Mouse (Mus musculus) MEL (cell line): ENCODE measurements around the gene Hoxd11. TPM values are rescaled to one million over a fixed set of nuclear protein-coding genes. Genes with fewer than 3 reads are reported as not detected.

ENCODE experiments used
- DNase-seq: peaks from one replicate; pipeline ENCODE4 v3.0.0; 2011; ENCODE audit warnings: low read depth, low spot score
- H3K27ac ChIP-seq: 2 replicates; pipeline ENCODE4 v1.5.1; 2012; ENCODE audit warnings: low read depth, mild to moderate bottlenecking, control low read depth, low read length, moderate library complexity; ENCODE audit not compliant: control insufficient read depth
- H3K27me3 ChIP-seq, 2 experiments: fragments of 150-350 bp in 1 of 2; sonication (generic) in 1 of 2; 2 replicates each; pipeline ENCODE4 v1.6.1; 2012; ENCODE audit warnings: low read length in 2 of 2, mild to moderate bottlenecking in 2 of 2, improper control_type of control experiment in 1 of 2, moderate library complexity in 1 of 2; ENCODE audit not compliant: insufficient read depth in 2 of 2, control insufficient read depth in 1 of 2
- H3K36me3 ChIP-seq, 2 experiments: 2 replicates each; pipeline ENCODE4 v1.6.1; 2012 to 2014; ENCODE audit warnings: low read length in 2 of 2, improper control_type of control experiment in 1 of 2, inconsistent platforms in 1 of 2, mild to moderate bottlenecking in 1 of 2; ENCODE audit not compliant: insufficient read depth in 2 of 2, control insufficient read depth in 1 of 2
- H3K4me1 ChIP-seq, 2 experiments: fragments of 150-350 bp in 1 of 2; sonication (generic) in 1 of 2; 2 replicates each; pipeline ENCODE4 v1.6.1; 2012; ENCODE audit warnings: low read length in 2 of 2, improper control_type of control experiment in 1 of 2, mild to moderate bottlenecking in 1 of 2; ENCODE audit not compliant: insufficient read depth in 2 of 2, control insufficient read depth in 1 of 2
- H3K4me3 ChIP-seq, 2 experiments: fragments of 150-350 bp in 1 of 2; sonication (generic) in 1 of 2; 2 replicates each; pipeline ENCODE4 v1.5.1; 2012; ENCODE audit warnings: low read depth in 2 of 2, low read length in 2 of 2, mild to moderate bottlenecking in 2 of 2, moderate library complexity in 2 of 2, control low read depth in 1 of 2, improper control_type of control experiment in 1 of 2; ENCODE audit not compliant: control insufficient read depth in 1 of 2, insufficient read depth in 1 of 2
- H3K79me2 ChIP-seq: 2 replicates; pipeline ENCODE4 v1.6.1; 2012; ENCODE audit warnings: mild to moderate bottlenecking, low read length, moderate library complexity; ENCODE audit not compliant: control insufficient read depth, poor library complexity, insufficient read depth
- H3K9ac ChIP-seq: 2 replicates; pipeline ENCODE4 v1.6.1; 2012; ENCODE audit warnings: low read depth, mild to moderate bottlenecking, control low read depth, low read length, moderate library complexity; ENCODE audit not compliant: control insufficient read depth, poor library complexity, severe bottlenecking
- H3K9me3 ChIP-seq: fragments of 150-350 bp; sonication (generic); replicated peaks from 2 replicates; pipeline ENCODE4 v1.6.1; 2012; ENCODE audit warnings: mild to moderate bottlenecking, low read length, improper control_type of control experiment, moderate library complexity; ENCODE audit not compliant: insufficient read depth
- CTCF ChIP-seq, 3 experiments: IDR thresholded peaks in 2 of 3; conservative IDR thresholded peaks in 1 of 3; 2 replicates each; pipeline ENCODE4 v1.5.1; 2011 to 2012; ENCODE audit warnings: low read length in 3 of 3, low read depth in 2 of 3, mild to moderate bottlenecking in 2 of 3, improper control_type of control experiment in 1 of 3, inconsistent platforms in 1 of 3, mixed read lengths in 1 of 3, moderate library complexity in 1 of 3; ENCODE audit not compliant: control insufficient read depth in 1 of 3, insufficient read depth in 1 of 3, poor library complexity in 1 of 3, severe bottlenecking in 1 of 3
- ETS1 ChIP-seq: IDR thresholded peaks from 2 replicates; pipeline ENCODE4 v1.6.1; 2012; ENCODE audit warnings: low read depth, mild to moderate bottlenecking, inconsistent platforms, low read length, improper control_type of control experiment, moderate library complexity
- GABPA ChIP-seq: IDR thresholded peaks from 2 replicates; pipeline ENCODE4 v1.6.1; 2012; ENCODE audit warnings: low read depth, mild to moderate bottlenecking, inconsistent platforms, low read length, improper control_type of control experiment, moderate library complexity
- GATA1 ChIP-seq: IDR thresholded peaks from 2 replicates; pipeline ENCODE4 v1.6.1; 2011; ENCODE audit warnings: low read depth, low read length, improper control_type of control experiment
- HCFC1 ChIP-seq: IDR thresholded peaks from 2 replicates; pipeline ENCODE4 v1.6.1; 2012; ENCODE audit warnings: low read depth, mild to moderate bottlenecking, inconsistent platforms, low read length, improper control_type of control experiment, moderate library complexity
- MAX ChIP-seq: IDR thresholded peaks from 2 replicates; pipeline ENCODE4 v1.6.1; 2011; ENCODE audit warnings: low read length, improper control_type of control experiment
- MAZ ChIP-seq: IDR thresholded peaks from 2 replicates; pipeline ENCODE4 v1.6.1; 2012; ENCODE audit warnings: low read depth, mild to moderate bottlenecking, inconsistent platforms, low read length, improper control_type of control experiment
- NELFE ChIP-seq: IDR thresholded peaks from 2 replicates; pipeline ENCODE4 v1.6.1; 2011; ENCODE audit warnings: low read depth, low read length, improper control_type of control experiment
- POLR2AphosphoS5 ChIP-seq: IDR thresholded peaks from 2 replicates; pipeline ENCODE4 v1.6.1; 2012; ENCODE audit warnings: low read depth, borderline replicate concordance, mild to moderate bottlenecking, inconsistent platforms, low read length, moderate library complexity, mixed read lengths
- RAD21 ChIP-seq: IDR thresholded peaks from 2 replicates; pipeline ENCODE4 v1.6.1; 2011; ENCODE audit warnings: mild to moderate bottlenecking, low read depth, low read length, improper control_type of control experiment
- SMC3 ChIP-seq: IDR thresholded peaks from 2 replicates; pipeline ENCODE4 v1.6.1; 2011; ENCODE audit warnings: low read depth, low read length, improper control_type of control experiment
- TAL1 ChIP-seq: IDR thresholded peaks from 2 replicates; pipeline ENCODE4 v1.6.1; 2012; ENCODE audit warnings: mild to moderate bottlenecking, inconsistent platforms, low read length, moderate library complexity, mixed read lengths
- TBP ChIP-seq: IDR thresholded peaks from 2 replicates; pipeline ENCODE4 v1.8.0; 2011; ENCODE audit warnings: low read depth, low read length, improper control_type of control experiment
- TCF12 ChIP-seq: IDR thresholded peaks from 2 replicates; pipeline ENCODE4 v1.6.1; 2014; ENCODE audit warnings: low read depth, mild to moderate bottlenecking, inconsistent platforms, low read length, improper control_type of control experiment, moderate library complexity
- UBTF ChIP-seq: IDR thresholded peaks from 2 replicates; pipeline ENCODE4 v1.6.1; 2012; ENCODE audit warnings: low read depth, mild to moderate bottlenecking, inconsistent platforms, low read length, improper control_type of control experiment, moderate library complexity, borderline replicate concordance; ENCODE audit not compliant: insufficient read depth
- USF2 ChIP-seq, 2 experiments: IDR thresholded peaks; 2 replicates each; pipeline ENCODE4 v1.6.1; 2011 to 2012; ENCODE audit warnings: improper control_type of control experiment in 2 of 2, low read length in 2 of 2, borderline replicate concordance in 1 of 2, inconsistent platforms in 1 of 2, low read depth in 1 of 2, mild to moderate bottlenecking in 1 of 2; ENCODE audit not compliant: insufficient read depth in 1 of 2
- ZKSCAN1 ChIP-seq: IDR thresholded peaks from 2 replicates; pipeline ENCODE4 v1.6.1; 2012; ENCODE audit warnings: low read depth, mild to moderate bottlenecking, inconsistent platforms, low read length, improper control_type of control experiment, moderate library complexity
- polyA plus RNA-seq, 2 experiments: library from polyadenylated mRNA; stranded (reverse) in 1 of 2; unstranded in 1 of 2; fragments of >175 nt in 1 of 2; fragments of >200 nt in 1 of 2; gene quantifications; 2 replicates each; pipeline versions ENCODE4 v1.2.1 to v1.2.4; 2012; ENCODE audit warnings: low replicate concordance in 2 of 2, low read depth in 1 of 2; ENCODE audit not compliant: insufficient read length in 2 of 2, insufficient read depth in 1 of 2, missing spikeins in 1 of 2
- total RNA-seq: library from RNA; depleted of rRNA; stranded (reverse); fragments of 300-350 nt; gene quantifications from 2 replicates; pipeline ENCODE4 v1.2.3, GENCODE M21; 2012

The Hoxd11 gene
- total and polyA plus RNA-seq, 3 experiments, result not detected

DNA sequence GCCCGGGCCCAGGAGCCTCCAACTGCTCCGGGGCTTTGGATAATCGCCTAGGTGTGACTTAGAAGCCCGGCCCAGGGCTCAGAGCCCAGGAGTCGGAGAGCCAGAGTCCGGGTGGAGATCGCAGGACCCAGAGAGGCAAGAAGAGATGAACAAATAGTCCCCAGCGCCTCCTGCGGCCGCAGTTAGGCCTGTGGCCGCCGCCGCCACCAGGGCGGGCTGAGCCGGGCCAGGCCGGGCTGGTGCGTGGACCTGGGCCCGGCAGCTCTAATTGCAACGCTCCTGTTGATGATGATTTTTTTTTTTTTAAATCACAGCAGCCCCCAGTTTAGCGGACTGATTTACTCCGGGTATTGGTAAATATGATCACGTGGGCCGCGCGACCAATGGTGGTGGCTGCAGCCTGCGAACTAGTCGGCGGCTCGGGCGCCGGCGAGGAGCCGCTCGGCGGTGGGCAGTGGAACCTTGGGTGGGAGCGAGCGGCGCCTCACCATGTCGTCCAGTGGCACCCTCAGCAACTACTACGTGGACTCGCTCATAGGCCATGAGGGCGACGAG, 18.3 kb downstream of the Hoxd11 start, which contains the start of gene Hoxd9:
Gene Hoxd9 (plus strand): TSS at position 161 of the 555 bp plus-strand sequence.
- Histone ChIP-seq H3K27me3 (no peaks in the 10 kb centered on the region; a peak in 2 of 4 replicates), H3K9ac (no peak within 1 kb of the TSS)
- no peak for DNase-seq

DNA sequence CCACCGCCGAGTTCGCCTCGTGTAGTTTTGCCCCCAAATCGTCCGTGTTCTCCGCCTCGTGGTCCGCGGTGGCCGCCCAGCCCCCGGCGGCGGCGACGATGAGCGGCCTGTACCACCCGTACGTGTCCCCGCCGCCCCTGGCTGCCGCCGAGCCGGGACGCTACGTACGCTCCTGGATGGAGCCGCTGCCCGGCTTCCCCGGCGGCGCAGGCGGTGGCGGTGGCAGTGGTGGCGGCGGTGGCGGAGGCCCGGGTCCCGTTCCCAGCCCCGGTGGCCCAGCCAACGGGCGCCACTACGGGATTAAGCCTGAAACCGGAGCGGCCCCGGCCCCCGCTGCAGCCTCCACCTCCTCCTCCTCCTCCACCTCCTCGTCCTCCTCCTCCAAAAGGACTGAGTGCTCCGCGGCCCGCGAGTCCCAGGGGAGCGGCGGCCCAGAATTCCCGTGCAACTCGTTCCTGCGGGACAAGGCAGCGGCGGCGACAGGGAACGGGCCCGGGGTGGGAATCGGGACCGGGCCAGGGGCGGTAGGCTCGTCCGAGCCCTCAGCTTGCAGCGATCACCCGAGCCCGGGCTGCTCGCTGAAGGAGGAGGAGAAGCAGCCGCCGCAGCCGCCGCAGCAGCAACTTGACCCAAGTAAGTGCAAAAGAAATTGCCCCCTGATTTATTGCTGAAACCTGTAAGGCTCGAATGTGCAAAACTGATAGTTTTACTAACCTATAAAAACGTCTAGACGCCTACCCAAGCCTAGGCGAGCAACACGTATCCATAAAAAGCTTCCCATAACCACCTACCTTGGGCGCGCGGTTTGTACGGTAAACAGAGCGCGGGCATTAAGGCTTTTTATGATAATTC, 19.1 kb downstream of the Hoxd11 start:
- Histone ChIP-seq H3K4me1 (no peaks in the 10 kb centered on the region), H3K27ac (no peak overlapping the region), H3K4me3 (no peak overlapping the region), H3K9me3 (no peaks in the 10 kb centered on the region), H3K79me2 (no peaks in the 10 kb centered on the region), H3K9ac (no peak overlapping the region), H3K36me3 (no peaks in the 10 kb centered on the region), H3K27me3 (no peaks in the 10 kb centered on the region; a peak in 2 of 4 replicates)
- no peak for DNase-seq
- TF ChIP-seq ETS1 (no peak), USF2 (IDR thresholded peaks at IDR 0.05; ENCODE audit: borderline replicate concordance in 1 of 2, insufficient read depth in 1 of 2, low read depth in 1 of 2, low read length in 2 of 2) (no peak), TAL1 (no peak), SMC3 (no peak), TBP (no peak), TCF12 (no peak)

More for the DNA sequence above, 18.3 kb downstream of the Hoxd11 start, which contains the start of gene Hoxd9:
- Histone ChIP-seq H3K27ac (no peak within 1 kb of the TSS), H3K9me3 (no peaks in the 10 kb centered on the region), H3K4me3 (no peak within 1 kb of the TSS), H3K4me1 (no peaks in the 10 kb centered on the region), H3K79me2 (no peaks in the 10 kb centered on the region), H3K36me3 (no peaks in the 10 kb centered on the region)
- TF ChIP-seq UBTF (no peak), NELFE (no peak), ZKSCAN1 (no peak), TAL1 (no peak), MAX (no peak), MAZ (no peak), CTCF (IDR thresholded peaks at IDR 0.05 in 2 of 3, conservative IDR thresholded peaks at IDR 0.05 in 1 of 3; ENCODE audit: control insufficient read depth in 1 of 3, insufficient read depth in 1 of 3, low read depth in 2 of 3, low read length in 3 of 3, poor library complexity in 1 of 3, severe bottlenecking in 1 of 3) (no peak), POLR2AphosphoS5 (no peak), GATA1 (no peak), GABPA (no peak), HCFC1 (no peak), RAD21 (no peak)
